Mouse (Mus musculus): ENCODE results near the gene Alkbh1.
A peak's percentile ranks its signal among the peaks of the same experiment; 100 is the strongest.
"Not testable (repeated sequence)": the region's sequence is repeated elsewhere in the genome, so short reads cannot be mapped to it uniquely, and the experiment has no call there.

Gene Alkbh1

DNA sequence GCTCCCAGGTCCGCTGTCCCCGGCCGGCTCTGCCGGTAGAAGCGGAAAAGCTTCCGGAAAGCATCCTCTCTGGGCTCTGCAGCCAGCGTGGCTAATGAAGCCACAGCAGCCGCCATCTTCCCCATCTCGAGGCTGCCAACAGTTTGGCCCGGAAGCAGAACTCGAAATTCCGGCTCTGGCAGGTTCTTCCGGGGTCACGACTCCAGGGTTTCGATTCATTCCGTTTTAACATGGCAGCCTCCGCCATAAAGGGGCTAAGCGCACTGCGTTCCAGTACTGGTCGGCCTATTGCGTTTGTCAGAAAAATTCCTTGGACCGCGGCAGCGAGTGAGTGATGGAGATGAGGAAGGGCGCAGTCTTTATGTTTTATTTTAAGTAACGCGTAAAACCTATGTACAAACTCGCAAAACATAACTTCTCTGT is at the start of gene Alkbh1, which contains the start of gene Slirp:
Gene Alkbh1 (minus strand): TSS at position 318 of the 423 bp plus-strand sequence.
Gene Slirp (plus strand): TSS at position 197 of the 423 bp plus-strand sequence.
- DNase-seq, result peak; percentile 84

DNA sequence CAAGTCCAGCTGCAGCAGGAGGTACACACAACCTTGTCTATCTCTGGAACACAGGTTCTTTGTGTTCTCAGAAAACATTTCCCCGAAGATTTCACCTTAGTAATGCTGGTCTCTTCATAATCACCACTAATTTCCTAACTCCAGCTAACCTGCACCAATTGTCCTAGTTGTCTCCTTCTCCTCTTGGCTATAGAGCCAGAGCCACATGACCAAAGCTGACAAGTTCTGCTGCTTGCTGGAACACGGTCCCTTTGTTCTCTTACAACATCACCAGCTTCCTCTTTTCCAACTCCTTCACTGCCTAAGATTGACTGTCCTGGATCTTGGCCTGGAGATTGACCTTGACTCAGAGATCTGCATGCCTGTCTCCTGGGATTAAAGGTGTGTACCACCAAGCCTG is 44.9 kb upstream of the Alkbh1 start:
- DNase-seq, result not testable (repeated sequence)

DNA sequence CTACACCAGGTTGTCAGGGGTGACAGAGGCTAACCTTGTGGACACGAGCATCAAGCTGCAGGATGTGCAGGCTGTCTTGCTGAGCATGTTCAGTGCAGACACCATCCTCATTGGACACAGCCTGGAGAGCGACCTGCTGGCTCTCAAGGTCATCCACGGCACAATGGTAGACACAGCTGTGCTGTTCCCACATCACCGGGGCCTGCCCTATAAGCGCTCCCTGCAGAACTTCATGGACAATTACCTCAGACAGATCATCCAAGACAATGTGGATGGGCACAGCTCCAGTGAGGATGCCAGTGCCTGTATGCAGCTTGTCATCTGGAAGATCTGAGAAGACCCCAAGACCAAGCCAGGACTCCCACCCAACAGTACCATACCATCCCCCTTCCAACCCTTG is 38.7 kb upstream of the Alkbh1 start:
- not testable (repeated sequence) for DNase-seq

DNA sequence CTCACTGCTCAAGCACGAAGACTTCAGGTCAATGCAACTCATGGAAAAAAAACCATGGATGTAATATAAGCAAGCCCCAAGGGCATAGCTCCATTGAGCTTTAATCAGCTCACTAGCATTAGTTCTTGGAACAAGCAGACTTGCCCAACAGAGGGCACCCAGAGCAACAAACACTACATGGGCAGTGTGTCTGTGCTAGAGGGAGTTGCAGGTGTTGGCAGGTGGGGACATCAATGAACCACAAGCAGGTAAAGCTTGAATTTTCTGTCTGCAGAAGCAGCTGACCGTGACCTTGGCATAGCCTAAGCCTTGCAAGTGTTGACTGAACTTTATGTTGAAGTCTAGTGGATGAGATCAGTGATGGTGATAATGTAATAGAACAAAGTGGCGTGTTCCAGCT is 30.9 kb upstream of the Alkbh1 start:
- no peak for DNase-seq

DNA sequence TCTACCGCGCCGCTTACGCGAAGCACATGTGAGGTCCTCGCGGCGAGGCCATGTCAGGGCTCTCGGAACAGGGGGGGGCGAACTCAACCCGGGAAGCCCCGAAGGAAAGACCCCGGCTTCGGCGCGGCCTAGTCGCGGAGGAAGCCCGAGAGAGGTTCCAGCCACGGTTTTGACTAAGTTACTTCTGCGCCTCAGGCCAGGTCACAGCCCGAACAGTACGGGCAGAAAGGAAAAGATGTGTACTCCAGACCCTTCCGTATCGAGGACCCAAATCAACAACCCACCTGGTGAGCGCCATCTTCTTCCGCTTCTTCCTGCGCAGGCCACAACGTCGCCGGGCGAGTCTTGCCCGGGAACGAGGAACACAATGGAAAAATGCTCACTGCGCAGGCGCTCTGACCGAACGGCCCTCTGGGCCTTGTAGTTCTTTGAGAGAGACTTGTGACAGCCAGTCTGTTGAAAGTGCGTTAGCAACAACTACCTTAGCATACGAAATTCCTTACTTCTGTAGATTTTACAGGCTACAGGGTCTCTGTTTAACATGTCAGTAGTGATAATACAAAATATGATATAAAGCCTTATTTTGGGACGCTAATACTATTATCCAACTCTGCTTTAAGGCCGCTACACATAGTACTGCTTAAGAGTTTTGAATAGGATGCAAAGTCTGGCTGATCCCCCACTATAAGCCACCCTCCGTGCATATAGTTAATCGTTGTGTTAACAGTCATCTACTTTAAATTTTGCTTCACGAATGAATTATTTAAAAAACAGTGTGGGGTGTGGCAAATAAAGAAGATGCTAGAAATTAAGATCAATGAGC is 28.4 kb upstream of the Alkbh1 start, which contains the start of gene Snw1:
Gene Snw1 (minus strand): TSS at position 311 of the 823 bp plus-strand sequence.
- peak; percentile 94 for DNase-seq

DNA sequence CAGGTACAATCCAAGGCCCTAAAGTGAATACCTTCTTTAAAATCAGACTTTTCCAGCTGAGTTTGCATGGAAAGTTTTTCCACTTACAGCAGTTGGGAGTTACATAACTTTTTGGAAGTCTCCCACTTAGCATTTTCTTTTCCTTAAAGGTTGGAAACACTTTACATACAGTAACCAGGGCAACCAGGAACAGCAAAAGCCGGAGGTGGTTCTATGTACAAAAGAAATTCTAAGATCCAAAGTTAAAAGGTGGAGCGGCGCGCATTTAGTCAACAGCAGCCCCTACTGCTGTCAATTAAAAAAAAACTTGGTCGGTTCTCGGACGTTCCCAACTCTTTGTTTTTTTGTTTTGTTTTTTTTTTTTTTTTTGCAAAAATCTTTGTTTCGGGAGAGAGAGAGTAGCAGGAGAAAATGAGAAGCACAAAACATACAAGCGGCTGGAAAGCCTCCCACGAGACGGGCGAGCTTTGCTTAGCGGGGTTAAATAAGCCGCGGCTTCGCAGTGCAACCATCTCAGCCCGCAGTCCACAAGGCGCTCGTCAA is 27.7 kb upstream of the Alkbh1 start:
- DNase-seq, result no peak

DNA sequence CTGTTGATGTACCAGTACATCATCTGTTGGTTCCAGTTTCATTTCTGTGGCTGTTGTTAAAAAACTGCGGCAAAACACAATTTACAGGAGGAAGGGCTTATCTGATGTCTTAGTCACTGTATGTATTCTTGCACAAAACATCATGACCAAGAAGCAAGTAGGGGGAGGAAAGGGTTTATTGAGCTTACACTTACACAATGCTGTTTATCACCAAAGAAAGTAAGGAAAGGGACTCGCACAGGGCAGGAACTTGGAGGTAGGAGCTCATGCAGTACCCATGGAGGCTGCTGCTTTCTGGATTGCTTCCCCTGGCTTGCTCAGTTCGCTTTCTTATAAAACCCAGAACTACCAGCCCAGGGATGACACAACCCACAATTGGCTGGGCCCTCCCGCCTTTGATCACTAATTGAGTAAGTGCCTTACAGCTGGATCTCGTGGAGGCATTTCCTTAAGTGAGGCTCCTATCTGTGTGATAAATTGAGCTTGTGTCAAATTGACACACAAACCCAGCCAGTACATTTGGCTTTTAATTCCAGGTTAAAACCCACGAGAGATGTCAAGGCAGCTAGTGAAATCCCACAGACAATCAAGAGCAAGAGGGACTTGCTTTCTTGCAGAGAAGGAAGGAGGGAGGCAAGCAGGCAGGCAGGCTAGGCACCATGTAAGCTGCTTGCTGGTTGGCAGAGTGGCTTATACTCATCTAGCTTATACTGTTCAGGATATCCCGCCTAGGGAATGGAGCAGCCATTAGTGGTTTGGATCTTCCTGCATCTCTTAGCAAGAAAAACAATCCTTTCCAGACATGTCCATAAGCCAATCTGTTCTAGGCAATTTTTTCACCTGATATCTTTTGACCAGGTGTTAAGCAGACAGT is 26.7 kb upstream of the Alkbh1 start:
- DNase-seq, result no peak

DNA sequence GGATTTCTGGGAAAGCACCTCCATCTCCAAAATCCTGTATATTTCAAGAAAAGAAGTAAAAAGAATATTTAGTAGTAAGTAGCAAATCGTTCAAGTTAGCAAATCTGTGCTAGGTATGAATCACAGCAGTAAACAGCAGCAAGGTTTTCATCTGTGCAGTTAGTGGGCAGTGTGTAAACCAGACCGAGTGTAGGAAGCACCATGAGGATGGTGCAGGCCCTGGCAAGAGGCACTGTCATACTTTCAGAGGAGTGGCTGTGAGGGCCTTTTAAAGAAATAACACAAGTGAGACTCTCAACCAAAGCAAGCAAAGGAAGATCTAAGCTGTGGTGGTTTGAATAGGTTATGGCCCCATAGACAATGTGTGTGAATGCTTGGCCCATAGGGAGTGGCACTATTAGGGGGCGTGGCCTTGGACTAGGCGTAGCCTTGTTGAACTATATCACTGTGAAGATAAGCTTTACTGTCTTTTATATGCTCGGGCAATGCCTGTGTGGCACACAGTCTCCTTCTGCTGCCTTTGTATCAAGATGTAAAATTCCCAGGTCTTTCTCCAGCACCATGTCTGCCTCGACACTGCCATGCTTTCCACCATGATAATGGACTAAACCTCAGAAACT is 21.0 kb upstream of the Alkbh1 start:
- DNase-seq, result no peak

DNA sequence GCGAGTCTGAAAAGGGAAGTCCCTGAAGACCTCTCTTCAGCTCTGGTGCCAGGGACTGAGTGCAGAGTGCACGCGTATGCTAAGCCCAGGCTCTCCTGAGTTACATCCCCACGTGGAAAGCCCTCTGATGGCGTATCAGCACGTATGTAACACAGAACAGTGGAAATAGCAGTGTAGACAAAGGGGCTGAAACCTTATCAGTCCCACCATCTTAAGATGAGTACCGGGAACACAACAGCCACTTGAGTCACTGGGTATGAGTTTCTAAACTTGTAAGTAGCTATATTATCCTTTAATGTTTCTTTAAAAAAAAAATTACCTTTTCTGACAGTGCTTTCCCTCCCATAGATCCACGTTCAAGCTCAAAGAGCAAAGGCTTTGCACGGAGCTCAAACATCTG is 5.6 kb upstream of the Alkbh1 start:
- no peak for DNase-seq

DNA sequence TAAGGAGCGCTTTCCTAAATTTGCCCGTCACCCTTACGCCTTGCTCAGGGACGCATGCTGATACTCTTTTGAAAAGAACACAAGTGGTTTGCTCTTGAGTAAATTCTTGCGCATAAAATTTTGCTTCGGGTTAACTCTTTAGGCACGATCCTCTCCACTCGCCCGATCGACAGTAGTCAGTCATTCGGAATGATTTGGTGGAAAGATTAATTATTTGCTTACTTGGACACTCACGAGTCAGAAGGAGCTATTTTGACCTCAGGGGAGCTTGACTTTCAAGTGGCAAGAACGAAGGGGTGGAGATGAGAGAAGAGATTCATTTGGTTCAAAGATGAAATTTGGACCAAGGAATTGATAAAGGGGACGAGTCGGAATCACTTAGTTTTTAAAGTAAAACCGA is 394 bp upstream of the Alkbh1 start:
- no peak for DNase-seq

DNA sequence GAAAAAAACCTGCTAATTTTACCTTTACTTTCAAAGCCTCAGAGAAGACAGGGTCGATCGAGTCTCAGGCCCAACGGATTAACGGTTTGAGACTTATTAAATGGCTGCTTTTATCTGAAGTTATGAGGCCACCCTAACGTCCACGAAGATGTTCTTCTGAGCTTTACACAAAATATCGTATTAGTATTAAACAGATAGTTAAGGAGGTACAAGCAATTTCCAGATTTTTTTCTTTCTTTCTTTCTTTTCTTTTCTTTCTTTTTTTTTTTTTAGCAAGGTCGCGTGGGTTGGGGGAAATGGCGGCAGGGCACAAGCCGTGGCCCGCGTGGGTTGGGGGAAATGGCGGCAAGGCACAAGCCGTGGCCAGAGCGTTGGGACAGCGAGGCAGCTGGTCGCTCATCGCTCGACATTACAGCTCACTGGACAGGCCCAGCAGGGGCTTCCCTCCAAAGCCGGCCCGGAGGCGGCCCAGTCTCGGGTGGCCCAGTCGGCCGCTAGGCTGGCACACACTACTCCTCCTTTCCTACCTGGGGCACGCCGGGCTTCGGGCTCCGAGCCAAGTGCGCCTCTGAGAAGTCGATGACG is 610 bp downstream of the Alkbh1 start:
- DNase-seq, result no peak

DNA sequence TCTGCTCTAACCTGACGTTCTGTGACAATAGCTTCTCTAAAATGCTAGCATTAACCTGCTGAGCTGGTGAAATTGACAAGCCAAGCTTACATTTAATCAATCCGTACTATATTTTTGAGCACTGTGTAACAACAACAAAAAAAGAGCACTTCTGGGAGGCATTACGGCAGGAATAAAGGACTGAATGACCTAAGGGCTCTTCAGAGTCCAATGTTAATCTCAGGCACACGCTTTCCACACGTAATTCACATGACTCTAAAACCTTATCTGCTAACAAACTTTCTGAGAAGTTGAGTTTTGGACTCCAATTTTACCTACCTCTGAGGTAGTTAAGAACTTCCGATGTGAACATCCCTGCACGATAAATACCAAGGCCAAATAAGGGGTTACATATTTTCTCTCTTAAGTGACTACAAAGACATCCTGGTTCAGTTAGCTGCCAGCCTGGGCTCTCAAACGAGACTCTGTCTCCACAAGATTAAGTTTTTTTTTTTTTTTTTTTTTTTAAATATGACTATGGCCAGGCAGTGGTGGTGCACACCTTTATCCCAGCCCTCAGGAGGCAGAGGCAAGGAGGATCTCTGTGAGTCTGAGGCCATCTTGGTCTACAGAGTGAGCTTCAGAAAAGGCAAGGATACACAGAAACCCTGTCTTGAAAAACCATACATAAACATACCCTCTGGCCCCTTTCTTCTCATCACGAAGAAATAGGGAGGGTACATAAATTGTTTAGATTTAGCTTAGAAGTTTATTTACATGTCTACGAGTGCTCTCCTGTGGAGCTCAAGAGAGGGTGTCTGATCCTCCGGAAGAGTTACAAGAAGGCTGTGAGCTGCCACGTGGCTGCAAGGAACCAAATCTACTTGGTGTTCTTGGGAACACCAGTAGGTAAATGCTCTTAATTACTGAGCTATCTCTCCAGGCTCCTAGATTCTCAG is 1.4 kb downstream of the Alkbh1 start:
- DNase-seq, result no peak

DNA sequence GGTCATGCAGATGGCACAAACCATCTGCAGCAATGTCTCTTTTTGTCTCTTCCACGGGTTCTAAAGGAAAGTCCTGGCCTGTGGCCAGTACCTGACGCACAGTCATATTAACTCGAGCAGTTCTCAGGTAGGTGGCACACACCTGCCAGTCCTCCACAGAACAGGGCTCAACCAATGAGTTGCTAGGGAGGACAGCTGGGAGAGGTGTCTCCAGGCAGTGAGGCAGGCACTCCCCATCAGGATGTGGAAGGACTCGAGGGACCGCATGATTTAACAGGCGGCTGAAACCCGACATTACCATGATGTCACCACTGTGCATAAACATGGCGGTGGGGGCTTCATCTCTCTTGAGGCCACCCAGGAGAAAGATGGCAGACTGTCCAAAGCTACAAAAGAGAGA is 14.9 kb downstream of the Alkbh1 start:
- DNase-seq, result no peak

DNA sequence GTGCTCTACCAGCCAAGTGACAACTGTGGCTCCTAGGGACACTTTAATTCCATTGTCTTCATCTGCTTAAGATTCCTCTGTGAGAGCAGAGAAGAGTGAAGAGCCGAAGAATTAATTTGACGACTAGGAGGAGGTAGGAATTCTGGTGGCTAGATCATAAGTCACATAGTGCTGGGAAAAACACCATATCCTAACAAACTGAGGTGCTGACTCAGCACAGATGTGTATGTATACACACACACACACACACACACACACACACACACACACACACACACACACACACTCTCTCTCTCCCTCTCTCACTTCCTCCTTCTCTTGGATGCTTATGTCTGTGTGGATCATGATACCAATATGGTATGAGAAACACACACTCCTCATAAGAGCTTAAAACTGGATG is 15.5 kb downstream of the Alkbh1 start:
- no peak for DNase-seq

DNA sequence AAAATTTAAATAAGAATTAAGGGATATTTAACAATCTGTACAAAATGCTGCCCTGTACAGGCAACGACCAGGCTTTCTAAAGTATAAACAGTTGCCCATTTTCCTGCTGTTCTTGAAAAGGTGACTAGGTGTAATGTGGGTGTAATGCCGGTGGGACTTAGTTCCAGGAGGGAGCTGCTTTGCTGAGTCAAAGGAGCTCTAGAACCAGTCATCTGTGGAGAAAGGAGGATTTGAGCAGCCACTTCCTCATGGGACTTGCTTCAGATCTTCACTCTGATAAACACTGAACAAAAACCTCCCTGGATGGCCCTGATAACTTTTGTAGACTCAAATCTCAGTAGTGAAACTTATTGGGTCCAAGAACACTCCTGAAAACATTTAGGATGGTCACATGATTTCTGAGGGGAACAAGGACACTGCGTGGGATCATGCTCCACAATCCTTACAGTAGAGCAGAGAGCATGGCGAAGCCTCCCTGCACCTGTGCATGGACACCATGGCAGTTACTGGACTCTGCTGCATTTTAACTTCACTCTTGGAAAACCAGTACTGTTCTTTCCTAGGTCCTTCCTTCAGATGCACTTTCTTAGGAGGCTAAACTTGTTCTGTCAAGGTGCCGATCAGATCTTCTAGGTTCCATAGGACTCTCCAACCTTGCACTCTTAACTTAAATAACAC is 17.3 kb downstream of the Alkbh1 start:
- DNase-seq, result no peak

DNA sequence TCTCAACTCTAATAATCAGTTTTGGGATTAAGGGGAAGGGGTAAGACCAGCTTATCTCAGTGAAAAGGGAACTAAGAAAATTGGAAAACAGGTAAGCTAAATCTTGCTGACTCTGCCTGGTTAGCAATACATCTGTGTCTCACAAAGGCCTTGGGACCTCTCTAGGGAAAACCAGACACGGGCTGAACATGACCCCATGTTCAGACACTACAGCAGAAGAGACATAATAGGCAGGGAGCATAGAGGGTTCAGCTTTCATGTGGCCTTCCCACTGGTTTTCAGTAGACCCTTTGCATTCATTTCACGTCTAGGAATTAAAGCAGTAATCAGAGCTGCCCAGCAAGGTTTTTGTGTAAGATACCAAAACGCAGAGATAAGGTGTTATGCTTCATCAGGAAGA is 19.3 kb downstream of the Alkbh1 start:
- DNase-seq, result no peak

DNA sequence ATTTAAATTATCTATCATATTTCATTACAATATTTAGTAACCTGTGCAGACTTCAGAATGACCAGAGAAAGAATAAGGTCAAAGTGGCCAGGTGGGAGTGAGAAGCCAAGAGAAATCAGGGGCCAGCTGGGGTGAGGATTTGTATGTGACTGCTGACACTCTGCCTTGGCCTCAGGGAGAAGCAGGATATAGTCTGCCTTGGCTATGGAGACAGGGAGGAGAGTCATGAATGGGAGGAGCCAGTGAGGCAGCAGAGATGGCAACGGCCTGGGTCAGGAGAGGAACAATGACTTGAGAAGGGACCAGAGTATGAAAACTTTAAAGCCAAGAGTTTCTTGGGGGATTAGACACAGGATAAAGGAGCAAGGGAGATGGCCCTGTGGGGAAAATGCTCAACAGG is 20.1 kb downstream of the Alkbh1 start:
- no peak for DNase-seq

DNA sequence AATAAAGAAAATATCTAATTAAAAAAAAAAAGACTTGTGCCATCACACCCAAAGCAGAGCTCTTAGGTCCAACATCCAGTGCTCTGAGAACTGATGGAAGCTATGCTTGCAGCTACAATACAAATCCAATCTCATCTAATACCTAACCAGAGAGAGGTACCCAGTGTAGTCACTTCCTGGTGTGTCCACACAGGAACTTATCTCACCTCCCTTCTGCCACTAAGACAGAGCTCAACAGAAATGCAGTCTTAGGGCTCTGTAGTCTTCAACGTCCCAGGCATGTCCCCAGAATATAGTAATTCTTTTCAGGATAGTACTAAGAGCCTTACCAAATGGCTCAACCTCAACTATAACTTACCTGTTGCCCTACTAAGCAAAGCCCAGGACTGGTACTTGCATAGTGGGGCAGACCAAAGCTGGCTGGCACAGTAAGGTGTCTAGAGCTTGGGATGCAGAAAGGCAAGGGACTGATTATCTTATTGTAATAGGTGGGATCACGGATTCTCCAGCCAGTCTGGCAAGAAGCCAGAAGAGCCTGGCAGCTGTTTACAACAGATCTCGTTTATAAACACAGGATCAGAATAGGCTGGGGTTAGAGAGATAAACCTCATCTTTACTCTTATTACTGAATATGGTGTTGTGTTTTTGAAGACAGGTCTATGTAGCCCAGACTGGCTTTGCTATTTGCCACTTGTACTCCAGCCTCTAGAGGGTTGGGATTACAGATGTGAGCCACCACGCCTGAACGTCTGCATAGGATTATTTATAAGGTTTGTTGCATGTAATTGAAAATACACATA is 21.9 kb downstream of the Alkbh1 start:
- no peak for DNase-seq

DNA sequence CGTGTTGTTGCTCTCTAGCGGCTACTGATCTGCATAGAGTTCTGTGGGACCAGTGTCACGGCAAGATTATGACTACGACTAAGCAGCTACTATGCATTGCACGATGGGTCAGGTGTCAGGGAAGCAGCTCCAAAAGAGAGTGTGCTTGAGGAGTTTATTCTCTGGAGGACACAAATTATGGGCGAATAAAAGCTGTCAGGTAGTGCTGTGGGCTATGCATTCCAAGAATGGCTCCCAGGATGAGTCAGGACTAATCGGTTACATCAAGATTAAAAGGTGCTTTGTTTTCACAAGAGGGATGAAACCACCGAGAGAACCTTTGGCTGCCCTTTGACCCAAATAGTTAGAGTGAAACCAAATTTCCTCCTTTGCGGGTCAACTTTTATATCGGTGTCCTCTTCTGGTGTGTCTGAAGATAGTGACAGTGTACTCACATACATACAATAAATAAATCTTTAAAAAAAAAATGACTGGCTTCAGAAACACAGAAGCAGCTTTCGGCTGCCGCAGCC is 23.8 kb downstream of the Alkbh1 start:
- DNase-seq, result no peak

DNA sequence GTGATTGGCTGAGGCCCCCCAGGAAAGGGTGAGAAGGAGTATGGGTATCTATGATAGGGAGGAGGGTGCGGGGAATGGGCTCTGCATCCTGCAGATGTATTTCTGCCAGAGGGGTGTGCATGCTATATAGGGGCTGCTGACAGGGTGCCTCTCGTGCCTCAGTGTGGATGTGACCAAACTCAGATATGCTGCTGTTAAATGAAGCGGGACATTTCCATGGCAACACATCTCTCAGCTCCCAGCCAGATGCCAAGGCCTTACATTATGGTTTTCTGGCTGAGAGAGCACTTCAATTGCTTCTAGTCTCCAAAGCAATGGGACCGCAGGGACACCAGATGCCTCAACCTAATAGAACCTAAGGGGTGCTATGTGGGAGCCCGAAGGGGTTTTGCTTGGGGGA is 24.9 kb downstream of the Alkbh1 start:
- DNase-seq, result peak; percentile 16

Measured in right cerebral cortex, postnatal 14 days (tissue).